Mouse (Mus musculus) hindbrain, embryonic 10.5 days (tissue): Measurements from ENCODE around the gene Pbx4. TPM values are rescaled to one million over a fixed set of nuclear protein-coding genes. Genes with fewer than 3 reads are reported as not detected.

Source experiments
- DNase-seq: peaks from one replicate; pipeline ENCODE4 v3.0.0-alpha.2; 2017; ENCODE audit warnings: low spot score
- H3K27ac ChIP-seq: fragments of 300-500 bp; sonication (generic); 2 replicates; pipeline ENCODE4 v1.5.1; 2016; ENCODE audit warnings: mild to moderate bottlenecking, moderate library complexity
- H3K27me3 ChIP-seq: fragments of 300-500 bp; sonication (generic); 2 replicates; pipeline ENCODE4 v1.6.1; 2016; ENCODE audit warnings: mild to moderate bottlenecking; ENCODE audit not compliant: poor library complexity, insufficient read depth, severe bottlenecking
- H3K36me3 ChIP-seq: fragments of 300-500 bp; sonication (generic); 2 replicates; pipeline ENCODE4 v1.6.1; 2016; ENCODE audit warnings: mild to moderate bottlenecking, moderate library complexity
- H3K4me1 ChIP-seq: fragments of 300-500 bp; sonication (generic); replicated peaks from 2 replicates; pipeline ENCODE4 v1.6.1; 2016; ENCODE audit warnings: mild to moderate bottlenecking
- H3K4me3 ChIP-seq: fragments of 300-500 bp; sonication (generic); 2 replicates; pipeline ENCODE4 v1.5.1; 2016; ENCODE audit warnings: mild to moderate bottlenecking, moderate library complexity
- H3K9me3 ChIP-seq: fragments of 300-500 bp; sonication (generic); 2 replicates; pipeline ENCODE4 v1.6.1; 2016; ENCODE audit warnings: mild to moderate bottlenecking, moderate library complexity
- WGBS: fragments of 180-500 bp; shearing (Covaris S2); methylation state at CpG from one replicate; pipeline ENCODE4 v1.1.7; 2016; 5-methylcytosine and 5-hydroxymethylcytosine counted together
- polyA plus RNA-seq: library from polyadenylated mRNA; unstranded; fragments of >200 nt; fragmentation: Nextera tagmentation; extraction: Ambion mirVana; gene quantifications from 2 replicates; pipeline ENCODE4 v1.2.1, GENCODE M21; 2016

The Pbx4 gene
- polyA plus RNA-seq, 1 experiment from 2014 or later, result 49.9 TPM

DNA sequence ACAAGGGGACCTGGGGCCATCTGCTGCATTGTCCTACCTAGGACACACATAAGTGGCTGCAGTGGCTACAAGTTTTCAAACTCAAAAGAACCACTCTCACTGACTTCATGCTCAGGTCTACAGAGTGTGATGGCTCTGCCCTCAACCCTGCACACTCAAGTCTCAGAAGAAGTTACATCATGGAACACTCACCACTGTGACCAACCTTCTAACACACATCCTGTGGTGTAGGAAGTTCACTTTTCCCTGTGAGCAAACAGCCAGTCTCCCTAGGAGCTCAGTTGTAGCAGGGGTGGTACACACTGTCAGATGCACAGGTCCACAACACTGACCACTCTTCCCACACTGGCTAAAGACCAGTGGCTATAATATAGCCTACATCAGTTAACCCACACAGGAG, 86.2 kb downstream of the Pbx4 start:
- peaks cover 32% of the 10 kb centered on the region for H3K4me1 ChIP-seq
- H3K27me3 ChIP-seq, result no peaks in the 10 kb centered on the region
- no peak for DNase-seq
- H3K4me3 ChIP-seq, result no peak overlapping the region
- no peak overlapping the region for H3K27ac ChIP-seq
- no peaks in the 10 kb centered on the region for H3K9me3 ChIP-seq
- H3K36me3 ChIP-seq, result peaks cover 62% of the 10 kb centered on the region

DNA sequence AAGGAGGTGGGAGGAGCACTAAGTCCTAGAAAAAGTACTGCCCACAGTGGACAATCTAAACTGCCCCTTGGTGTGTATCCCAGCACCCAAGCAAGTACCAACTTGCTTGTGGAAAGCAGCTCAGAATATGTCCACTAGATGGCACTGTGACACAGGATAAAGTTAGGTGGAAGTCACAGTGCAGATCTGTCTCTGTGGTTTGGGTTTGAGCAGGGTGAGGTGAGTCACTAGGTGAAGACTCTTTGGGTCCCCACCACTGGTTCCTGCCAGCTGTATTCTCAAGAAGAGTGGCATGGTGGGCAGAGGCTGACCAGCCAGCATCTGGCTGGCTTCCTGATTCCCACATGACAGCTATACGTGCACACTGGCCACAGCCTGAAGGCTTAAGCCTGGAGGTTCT, 86.7 kb downstream of the Pbx4 start:
- Histone ChIP-seq H3K27me3 (no peaks in the 10 kb centered on the region), H3K9me3 (no peaks in the 10 kb centered on the region), H3K4me1 (peaks cover 32% of the 10 kb centered on the region), H3K4me3 (no peak overlapping the region), H3K27ac (no peak overlapping the region), H3K36me3 (peaks cover 62% of the 10 kb centered on the region)
- WGBS, result 77% methylated on average over 1 of the region's 1 CpGs
- DNase-seq, result peak; percentile 69

DNA sequence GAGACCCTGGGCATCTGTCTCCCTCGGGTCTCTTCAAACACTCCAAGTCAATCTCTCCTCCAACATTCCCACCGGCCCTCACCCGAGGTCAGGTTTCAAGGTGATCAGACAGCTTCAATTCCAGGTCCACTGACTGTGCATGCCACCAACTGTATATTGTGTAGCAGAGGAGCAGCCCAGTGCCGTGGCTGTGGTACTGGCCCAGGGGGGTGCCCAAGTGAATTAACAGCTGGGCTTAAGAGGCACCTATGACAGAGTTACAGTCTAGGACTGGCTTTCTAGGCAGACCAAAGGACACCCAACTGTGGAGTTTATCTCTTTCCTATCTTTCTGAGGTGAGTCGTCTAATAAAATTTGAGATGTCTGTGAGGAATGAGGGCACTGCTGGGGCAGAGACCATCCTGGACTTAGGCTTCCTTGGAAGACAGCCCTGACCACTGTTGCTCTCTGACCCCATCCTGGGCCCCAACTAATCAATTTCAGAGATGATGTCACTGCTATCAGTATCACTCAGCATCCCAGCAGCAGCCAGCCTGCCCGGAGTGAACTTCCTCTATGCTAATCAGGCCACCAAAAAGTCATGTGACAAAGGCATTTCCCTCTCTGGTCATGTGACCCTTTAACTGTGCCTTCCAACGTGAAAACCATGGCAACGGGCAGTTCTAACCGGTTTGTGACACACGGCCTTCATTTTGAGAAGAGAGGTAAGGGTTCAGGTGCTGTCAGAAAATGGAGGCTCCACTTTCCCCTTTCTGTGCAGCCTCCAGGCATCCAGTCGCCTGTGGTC, 87.8 kb downstream of the Pbx4 start:
- DNase-seq, result peak; percentile 78
- peaks cover 32% of the 10 kb centered on the region for H3K4me1 ChIP-seq
- H3K27ac ChIP-seq, result peak overlapping the region; percentile 84
- no peaks in the 10 kb centered on the region for H3K27me3 ChIP-seq
- peaks cover 55% of the 10 kb centered on the region for H3K36me3 ChIP-seq
- H3K9me3 ChIP-seq, result no peaks in the 10 kb centered on the region
- WGBS, result 57% methylated on average over 11 of the region's 11 CpGs
- no peak overlapping the region for H3K4me3 ChIP-seq

GRCm38 (mm10) chr8:69921141-69921540, 88.8 kb downstream of the Pbx4 start:
- Histone ChIP-seq H3K36me3 (peaks cover 49% of the 10 kb centered on the region), H3K9me3 (no peaks in the 10 kb centered on the region), H3K4me3 (no peak overlapping the region), H3K27ac (peak overlapping the region; percentile 84), H3K4me1 (peaks cover 26% of the 10 kb centered on the region), H3K27me3 (no peaks in the 10 kb centered on the region)
- no peak for DNase-seq
- whole genome bisulfite sequencing, result 93% methylated on average over 2 of the region's 2 CpGs

Other genes with a start within 250 kb of the Pbx4 start
- gene Zfp868, start 206.9 kb upstream of the Pbx4 start, polyA plus RNA-seq, result 34.3 and 36.8 TPM in 2 replicates
- 2.3 and 2.8 TPM in 2 replicates for gene Zfp964, start 178.0 kb upstream of the Pbx4 start, polyA plus RNA-seq
- 28.0 and 34.2 TPM in 2 replicates for gene Zfp869, start 121.8 kb upstream of the Pbx4 start, polyA plus RNA-seq
- gene Zfp963, start 82.5 kb upstream of the Pbx4 start, polyA plus RNA-seq, result 6.2 and 6.3 TPM in 2 replicates
- gene Gm20422, start 57.6 kb upstream of the Pbx4 start, polyA plus RNA-seq, result 0.58 and 1.1 TPM in 2 replicates
- 61.1 and 61.6 TPM in 2 replicates for gene Atp13a1, start 41.3 kb upstream of the Pbx4 start, polyA plus RNA-seq
- 31.5 and 33.1 TPM in 2 replicates for gene Zfp866, start 41.3 kb upstream of the Pbx4 start, polyA plus RNA-seq
- gene Gmip, start 23.8 kb upstream of the Pbx4 start, polyA plus RNA-seq, result 10.4 and 16.5 TPM in 2 replicates
- 0.63 and 0.73 TPM in 2 replicates for gene Lpar2, start 10.1 kb upstream of the Pbx4 start, polyA plus RNA-seq
- 0.44 and 0.47 TPM in 2 replicates for gene Cilp2, start 55.2 kb downstream of the Pbx4 start, polyA plus RNA-seq
- gene Tssk6, start 69.7 kb downstream of the Pbx4 start, polyA plus RNA-seq, result 4.7 and 4.8 TPM in 2 replicates
- 166 and 177 TPM in 2 replicates for gene Ndufa13, start 70.1 kb downstream of the Pbx4 start, polyA plus RNA-seq
- gene Yjefn3, start 70.2 kb downstream of the Pbx4 start, polyA plus RNA-seq, result 4.9 and 7.3 TPM in 2 replicates
- 46.9 and 50.3 TPM in 2 replicates for gene Gatad2a, start 163.9 kb downstream of the Pbx4 start, polyA plus RNA-seq
- 62.6 and 66.8 TPM in 2 replicates for gene Mau2, start 210.2 kb downstream of the Pbx4 start, polyA plus RNA-seq
- gene Sugp1, start 210.3 kb downstream of the Pbx4 start, polyA plus RNA-seq, result 51.3 and 54.2 TPM in 2 replicates
- 0.56 and 0.88 TPM in 2 replicates for gene Tm6sf2, start 240.4 kb downstream of the Pbx4 start, polyA plus RNA-seq